Mouse (Mus musculus): ENCODE data around the gene Synpr. TPM values are rescaled to one million over a fixed set of nuclear protein-coding genes. Genes with fewer than 3 reads are reported as not detected.

Gene Synpr
- polyA plus RNA-seq, 1 experiment, result 3.6 TPM

DNA sequence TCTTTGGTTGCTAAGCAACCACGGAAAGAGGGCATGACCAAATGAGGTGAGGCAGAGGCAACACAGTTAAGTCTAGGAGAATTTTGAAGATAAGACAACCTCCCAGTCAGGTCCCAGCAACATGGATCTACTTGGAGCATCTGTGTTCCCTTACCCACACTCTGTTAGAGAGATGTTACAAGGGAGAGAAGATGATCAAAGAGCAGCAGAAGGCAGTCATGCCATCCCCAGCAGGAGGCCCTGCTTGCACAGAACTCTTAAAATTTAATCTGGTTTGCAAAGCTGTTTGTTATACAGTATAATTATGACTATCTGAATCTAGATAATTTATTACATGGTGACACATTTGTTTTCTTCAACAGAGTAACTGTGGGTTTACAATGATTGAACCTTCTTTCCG, 18.2 kb upstream of the Synpr start:
- TF ChIP-seq CTCF (IDR thresholded peaks at IDR 0.05; ENCODE audit: borderline replicate concordance, control insufficient read depth, extremely low read depth, insufficient read depth, low read length, poor library complexity) (no peak), POLR2A (IDR thresholded peaks at IDR 0.05; ENCODE audit: control insufficient read depth, extremely low read depth, insufficient read depth, low read length, poor library complexity) (no peak)
- Histone ChIP-seq H3K27ac (ENCODE audit: control insufficient read depth, insufficient read depth, low read length) (no peak overlapping the region), H3K27me3 (ENCODE audit: control insufficient read depth, insufficient read depth, low read length) (no peaks in the 10 kb centered on the region), H3K36me3 (ENCODE audit: control insufficient read depth, insufficient read depth, low read length) (no peaks in the 10 kb centered on the region), H3K4me1 (replicated peaks; ENCODE audit: control insufficient read depth, insufficient read depth, low read length) (no peaks in the 10 kb centered on the region), H3K4me3 (ENCODE audit: control insufficient read depth, insufficient read depth, low read length) (no peak overlapping the region)
- 81% methylated on average over 2 of the region's 2 CpGs for WGBS
- no peak for DNase-seq

DNA sequence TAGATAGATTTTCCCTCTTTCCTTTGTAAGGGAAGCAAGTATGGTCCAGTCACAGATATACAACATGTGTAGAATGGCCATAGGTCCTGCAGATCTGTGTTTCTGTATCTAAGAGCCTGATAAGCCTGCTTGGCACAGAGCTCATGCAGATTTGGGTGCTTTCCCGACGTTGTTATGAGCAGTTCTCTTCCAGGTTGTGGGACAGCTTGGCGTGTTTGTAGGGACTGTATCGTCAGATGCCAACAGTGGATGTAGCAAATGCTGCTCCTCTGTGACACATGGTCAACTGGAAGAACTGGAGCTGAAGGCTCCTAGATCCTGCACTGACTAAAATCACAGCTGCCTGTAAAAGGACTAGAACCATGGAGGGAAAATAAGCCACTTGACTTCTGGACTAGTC, 17.4 kb upstream of the Synpr start:
- TF ChIP-seq CTCF (IDR thresholded peaks at IDR 0.05; ENCODE audit: borderline replicate concordance, control insufficient read depth, extremely low read depth, insufficient read depth, low read length, poor library complexity) (no peak), POLR2A (IDR thresholded peaks at IDR 0.05; ENCODE audit: control insufficient read depth, extremely low read depth, insufficient read depth, low read length, poor library complexity) (no peak)
- Histone ChIP-seq H3K4me3 (ENCODE audit: control insufficient read depth, insufficient read depth, low read length) (no peak overlapping the region), H3K36me3 (ENCODE audit: control insufficient read depth, insufficient read depth, low read length) (no peaks in the 10 kb centered on the region), H3K27me3 (ENCODE audit: control insufficient read depth, insufficient read depth, low read length) (no peaks in the 10 kb centered on the region), H3K27ac (ENCODE audit: control insufficient read depth, insufficient read depth, low read length) (no peak overlapping the region), H3K4me1 (replicated peaks; ENCODE audit: control insufficient read depth, insufficient read depth, low read length) (no peaks in the 10 kb centered on the region)
- no peak for DNase-seq
- WGBS, result 88% methylated on average over 4 of the region's 4 CpGs

DNA sequence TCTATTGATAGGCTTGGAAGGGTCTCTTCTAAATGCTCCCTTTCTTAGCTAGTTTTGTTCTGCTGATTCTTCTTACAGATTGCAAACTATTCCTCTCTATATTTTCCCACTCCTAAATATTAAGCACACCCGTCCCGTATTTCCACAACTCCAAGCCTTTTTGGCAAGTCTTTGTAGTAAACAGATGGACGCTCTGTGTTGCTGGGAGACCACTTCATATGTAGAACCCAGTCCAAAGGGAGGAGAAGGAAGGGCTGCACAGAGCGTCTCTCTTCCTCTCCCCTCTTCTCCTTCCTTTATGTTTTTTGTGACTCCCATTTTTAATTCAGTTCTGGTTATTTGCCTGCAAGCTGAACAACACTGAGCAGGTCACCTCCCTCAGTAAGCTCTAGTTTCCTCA, 1.4 kb upstream of the Synpr start:
- no peaks in the 10 kb centered on the region for H3K4me1 ChIP-seq (replicated peaks; ENCODE audit: control insufficient read depth, insufficient read depth, low read length)
- no peak overlapping the region for H3K27ac ChIP-seq (ENCODE audit: control insufficient read depth, insufficient read depth, low read length)
- TF ChIP-seq CTCF (IDR thresholded peaks at IDR 0.05; ENCODE audit: borderline replicate concordance, control insufficient read depth, extremely low read depth, insufficient read depth, low read length, poor library complexity) (no peak), POLR2A (IDR thresholded peaks at IDR 0.05; ENCODE audit: control insufficient read depth, extremely low read depth, insufficient read depth, low read length, poor library complexity) (no peak)
- no peak overlapping the region for H3K4me3 ChIP-seq (ENCODE audit: control insufficient read depth, insufficient read depth, low read length)
- 82% methylated on average over 4 of the region's 4 CpGs for WGBS
- DNase-seq, result no peak
- no peaks in the 10 kb centered on the region for H3K27me3 ChIP-seq (ENCODE audit: control insufficient read depth, insufficient read depth, low read length)
- no peaks in the 10 kb centered on the region for H3K36me3 ChIP-seq (ENCODE audit: control insufficient read depth, insufficient read depth, low read length)

DNA sequence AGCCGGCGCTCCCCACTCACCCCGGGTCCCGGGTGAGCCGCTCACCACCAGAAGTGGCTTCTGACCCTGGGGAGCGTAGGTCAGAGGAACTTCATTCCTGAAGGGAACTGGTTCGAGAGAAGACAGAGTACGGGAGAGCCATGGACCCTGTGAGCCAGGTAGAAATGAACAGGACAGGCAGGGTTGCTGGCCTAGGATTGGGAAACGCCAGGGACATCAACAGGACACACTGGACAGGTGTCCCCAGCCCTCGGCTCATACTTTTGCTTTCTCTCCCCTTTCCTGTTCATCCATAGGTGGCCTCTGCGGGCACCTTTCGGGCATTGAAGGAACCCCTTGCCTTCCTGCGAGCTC, 242 bp downstream of the Synpr start:
- Histone ChIP-seq H3K36me3 (ENCODE audit: control insufficient read depth, insufficient read depth, low read length) (no peaks in the 10 kb centered on the region), H3K4me1 (replicated peaks; ENCODE audit: control insufficient read depth, insufficient read depth, low read length) (no peaks in the 10 kb centered on the region), H3K4me3 (ENCODE audit: control insufficient read depth, insufficient read depth, low read length) (no peak overlapping the region), H3K27me3 (ENCODE audit: control insufficient read depth, insufficient read depth, low read length) (no peaks in the 10 kb centered on the region), H3K27ac (ENCODE audit: control insufficient read depth, insufficient read depth, low read length) (no peak overlapping the region)
- 16% methylated on average over 13 of the region's 13 CpGs for WGBS
- DNase-seq, result no peak
- TF ChIP-seq POLR2A (IDR thresholded peaks at IDR 0.05; ENCODE audit: control insufficient read depth, extremely low read depth, insufficient read depth, low read length, poor library complexity) (no peak), CTCF (IDR thresholded peaks at IDR 0.05; ENCODE audit: borderline replicate concordance, control insufficient read depth, extremely low read depth, insufficient read depth, low read length, poor library complexity) (no peak)

DNA sequence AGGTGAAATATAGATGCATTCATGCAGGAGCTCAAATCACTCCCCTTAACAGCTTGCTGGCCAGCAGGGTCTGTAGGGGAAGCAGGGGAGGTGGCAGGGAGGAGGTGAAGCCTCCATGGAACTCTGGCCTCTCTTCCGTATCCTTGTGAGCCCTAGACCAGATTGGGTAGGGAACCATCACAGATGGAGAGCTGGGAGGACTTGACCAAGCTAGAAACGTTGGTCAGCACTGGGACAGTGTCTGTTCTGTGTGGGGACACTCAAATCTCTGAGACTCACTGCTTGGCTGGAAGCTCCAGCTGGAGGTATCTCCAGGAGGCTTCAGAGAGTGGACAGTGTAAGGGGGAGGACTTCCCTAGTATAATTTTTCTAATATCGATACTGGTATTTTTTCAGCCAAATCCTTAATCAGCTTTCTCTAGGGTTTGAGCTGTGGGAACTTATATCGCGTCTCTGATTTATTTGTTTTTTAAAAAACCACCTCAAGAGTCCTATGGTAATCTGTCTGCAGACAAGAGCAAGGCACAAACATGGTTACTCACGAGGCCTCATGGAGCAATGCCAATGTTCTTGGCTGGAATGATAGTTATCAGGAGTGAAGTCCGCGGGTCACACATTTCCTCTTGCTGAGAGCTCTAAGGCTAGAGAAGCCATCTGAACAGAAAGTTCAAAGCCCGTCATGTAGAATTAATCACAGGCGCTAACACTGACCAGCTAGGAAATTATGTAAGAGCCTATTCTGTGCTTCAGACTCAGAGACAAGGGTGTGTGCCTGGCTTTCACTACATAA, 956 bp downstream of the Synpr start:
- TF ChIP-seq CTCF (IDR thresholded peaks at IDR 0.05; ENCODE audit: borderline replicate concordance, control insufficient read depth, extremely low read depth, insufficient read depth, low read length, poor library complexity) (no peak), POLR2A (IDR thresholded peaks at IDR 0.05; ENCODE audit: control insufficient read depth, extremely low read depth, insufficient read depth, low read length, poor library complexity) (no peak)
- no peak for DNase-seq
- Histone ChIP-seq H3K4me3 (ENCODE audit: control insufficient read depth, insufficient read depth, low read length) (no peak overlapping the region), H3K27ac (ENCODE audit: control insufficient read depth, insufficient read depth, low read length) (no peak overlapping the region), H3K4me1 (replicated peaks; ENCODE audit: control insufficient read depth, insufficient read depth, low read length) (no peaks in the 10 kb centered on the region), H3K27me3 (ENCODE audit: control insufficient read depth, insufficient read depth, low read length) (no peaks in the 10 kb centered on the region), H3K36me3 (ENCODE audit: control insufficient read depth, insufficient read depth, low read length) (no peaks in the 10 kb centered on the region)
- WGBS, result 69% methylated on average over 10 of the region's 10 CpGs

DNA sequence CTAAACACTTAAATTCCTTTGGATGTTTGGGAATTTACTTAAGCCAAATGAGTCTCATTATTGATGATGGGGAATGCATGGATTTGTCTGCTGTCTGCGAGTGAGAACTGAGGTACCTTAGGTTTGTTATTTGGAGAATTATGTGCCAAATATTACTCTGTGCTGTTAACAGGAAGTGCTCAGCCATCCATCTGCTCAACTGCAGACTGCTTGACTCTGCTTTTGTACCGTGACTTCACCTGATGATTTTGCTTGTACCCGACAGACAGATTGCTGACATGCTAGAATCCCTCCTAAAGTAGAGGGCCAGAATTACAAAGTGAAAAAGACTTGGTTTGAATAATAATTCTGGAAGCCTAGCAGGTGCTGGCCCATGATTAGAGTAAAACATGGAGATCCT, 9.6 kb downstream of the Synpr start:
- no peak for TF ChIP-seq POLR2A (IDR thresholded peaks at IDR 0.05; ENCODE audit: control insufficient read depth, extremely low read depth, insufficient read depth, low read length, poor library complexity)
- TF ChIP-seq CTCF (IDR thresholded peaks at IDR 0.05; ENCODE audit: borderline replicate concordance, control insufficient read depth, extremely low read depth, insufficient read depth, low read length, poor library complexity), result no peak
- Histone ChIP-seq H3K36me3 (ENCODE audit: control insufficient read depth, insufficient read depth, low read length) (no peaks in the 10 kb centered on the region), H3K27ac (ENCODE audit: control insufficient read depth, insufficient read depth, low read length) (no peak overlapping the region), H3K4me3 (ENCODE audit: control insufficient read depth, insufficient read depth, low read length) (no peak overlapping the region), H3K4me1 (replicated peaks; ENCODE audit: control insufficient read depth, insufficient read depth, low read length) (no peaks in the 10 kb centered on the region), H3K27me3 (ENCODE audit: control insufficient read depth, insufficient read depth, low read length) (no peaks in the 10 kb centered on the region)
- no peak for DNase-seq
- WGBS, result 79% methylated on average over 3 of the region's 3 CpGs

DNA sequence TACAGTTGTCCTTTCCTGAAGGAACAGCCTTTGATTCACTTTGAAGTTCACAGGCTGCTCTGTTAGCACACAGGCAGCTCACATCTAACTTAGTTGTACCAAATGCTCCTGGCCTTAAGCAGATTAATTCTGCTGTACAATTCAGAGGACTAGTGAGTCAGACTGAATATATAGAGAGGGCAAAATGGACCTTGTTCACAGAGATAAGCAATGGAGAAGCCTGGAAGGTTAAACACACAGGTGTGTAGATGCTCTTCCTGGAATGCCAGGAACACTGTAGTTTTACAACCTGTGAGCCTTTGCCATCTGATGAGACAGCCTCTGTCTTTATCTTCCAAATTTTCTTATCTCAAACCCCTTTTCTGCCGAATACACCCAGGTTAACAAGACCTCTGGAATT, 29.7 kb downstream of the Synpr start:
- Histone ChIP-seq H3K27me3 (ENCODE audit: control insufficient read depth, insufficient read depth, low read length) (no peaks in the 10 kb centered on the region), H3K4me1 (replicated peaks; ENCODE audit: control insufficient read depth, insufficient read depth, low read length) (no peaks in the 10 kb centered on the region), H3K4me3 (ENCODE audit: control insufficient read depth, insufficient read depth, low read length) (no peak overlapping the region), H3K27ac (ENCODE audit: control insufficient read depth, insufficient read depth, low read length) (no peak overlapping the region), H3K36me3 (ENCODE audit: control insufficient read depth, insufficient read depth, low read length) (no peaks in the 10 kb centered on the region)
- TF ChIP-seq POLR2A (IDR thresholded peaks at IDR 0.05; ENCODE audit: control insufficient read depth, extremely low read depth, insufficient read depth, low read length, poor library complexity), result no peak
- WGBS, result 65% methylated on average over 1 of the region's 1 CpGs
- no peak for DNase-seq

Data from thymus, adult 2 months (tissue).